Mouse (Mus musculus): ENCODE data around the gene Map7. TPM values are rescaled to one million over a fixed set of nuclear protein-coding genes. Genes with fewer than 3 reads are reported as not detected.
A peak's percentile ranks its signal among the peaks of the same experiment; 100 is the strongest.

Map7 gene
- total RNA-seq, 2 experiments from 2014 or later, result 102 to 118 TPM

DNA sequence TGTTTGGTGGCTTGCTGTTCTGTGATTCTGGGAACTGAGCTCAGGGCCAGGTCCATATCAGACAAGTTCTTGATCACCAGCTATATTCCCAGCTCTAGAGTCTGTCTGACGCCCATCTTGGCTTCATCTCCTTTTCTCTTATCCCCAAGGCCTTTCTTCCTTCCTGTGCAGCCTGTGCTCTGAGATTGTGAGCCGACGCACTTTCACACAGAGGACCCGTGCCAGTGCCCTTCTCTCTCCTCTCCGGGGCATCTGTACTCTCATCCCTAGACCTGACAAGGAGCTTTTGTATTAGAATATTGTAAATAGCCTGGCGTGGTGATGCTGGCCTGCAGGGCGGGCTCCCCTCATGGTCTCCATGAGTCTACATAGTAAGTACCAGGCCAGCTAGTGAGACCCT is 7.1 kb downstream of the Map7 start:
- Histone ChIP-seq H3K4me3 (no peak overlapping the region), H3K27ac (peak overlapping the region; percentile 63)
- DNase-seq (ENCODE audit: extremely low spot score in 1 of 2, low spot score in 2 of 2), result no peak
- intact Hi-C loops (cut with DNase I), result loop anchor here (5.0 kb wide), 1 partner anchor 87 kb away; no protein-coding TSS in a partner anchor
- no peak for TF ChIP-seq CTCF (IDR thresholded peaks at IDR 0.05)

DNA sequence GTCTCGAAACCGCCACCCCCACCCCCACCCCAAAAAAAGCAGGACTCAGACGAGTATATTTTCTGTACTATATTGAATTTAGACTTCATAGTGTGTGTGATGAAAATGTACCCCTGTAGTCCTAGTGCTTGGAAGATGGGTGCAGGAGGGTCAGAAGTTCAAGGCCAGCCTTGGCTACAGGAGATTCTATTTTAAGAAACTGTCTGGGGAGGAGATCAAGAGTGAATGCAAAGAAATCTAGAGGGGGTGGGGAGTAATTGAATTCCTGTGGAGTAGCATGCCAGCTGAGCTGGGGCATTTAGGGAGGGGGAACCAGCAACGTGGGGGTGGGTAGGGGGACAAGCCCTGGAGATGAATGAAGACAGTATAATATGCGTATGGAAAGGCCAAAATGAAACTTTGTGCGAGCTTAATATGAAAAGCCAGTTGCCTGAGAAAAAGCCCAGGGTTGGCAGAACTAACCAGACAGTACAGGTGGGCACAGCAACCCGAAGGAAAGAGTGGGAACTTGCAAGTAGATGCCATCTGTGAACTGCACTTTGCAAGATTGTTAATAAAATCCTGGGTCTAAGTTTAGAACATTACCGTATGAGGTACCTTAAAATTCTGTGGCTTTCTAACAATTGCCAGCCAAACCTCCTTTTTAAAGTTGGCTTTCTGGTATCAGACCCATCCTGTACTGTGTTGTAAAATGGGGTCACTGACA is 8.9 kb downstream of the Map7 start:
- H3K4me3 ChIP-seq, result no peak overlapping the region
- H3K27ac ChIP-seq, result no peak overlapping the region
- DNase-seq (ENCODE audit: extremely low spot score in 1 of 2, low spot score in 2 of 2), result no peak
- TF ChIP-seq CTCF (IDR thresholded peaks at IDR 0.05), result no peak
- intact Hi-C loops (cut with DNase I), result loop anchor here (5.0 kb wide), 1 partner anchor 85 kb away; no protein-coding TSS in a partner anchor

DNA sequence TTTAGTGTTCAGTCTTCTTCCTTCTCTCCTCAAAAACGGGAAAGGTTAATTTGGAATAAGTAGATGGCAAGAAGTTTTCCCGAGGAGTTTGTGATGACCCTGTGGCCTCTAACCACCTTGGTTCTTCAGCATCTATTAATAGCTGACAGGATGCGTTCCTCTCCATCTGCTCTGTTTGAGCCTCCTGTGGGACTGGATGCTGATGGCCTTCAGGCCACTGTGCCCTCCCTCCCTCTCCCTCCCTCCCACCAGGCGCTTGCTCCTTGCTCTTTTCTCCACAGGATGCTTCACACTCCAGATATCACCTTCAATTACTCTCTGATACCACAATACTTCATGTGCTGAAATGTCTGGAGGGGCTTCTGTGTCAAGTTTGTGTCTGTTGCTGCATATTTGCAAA is 10.5 kb downstream of the Map7 start:
- Histone ChIP-seq H3K4me3 (no peak overlapping the region), H3K27ac (no peak overlapping the region)
- DNase-seq (ENCODE audit: extremely low spot score in 1 of 2, low spot score in 2 of 2), result no peak
- intact Hi-C loops (cut with DNase I), result loop anchor here (5.0 kb wide), 1 partner anchor 84 kb away; no protein-coding TSS in a partner anchor
- TF ChIP-seq CTCF (IDR thresholded peaks at IDR 0.05), result no peak

DNA sequence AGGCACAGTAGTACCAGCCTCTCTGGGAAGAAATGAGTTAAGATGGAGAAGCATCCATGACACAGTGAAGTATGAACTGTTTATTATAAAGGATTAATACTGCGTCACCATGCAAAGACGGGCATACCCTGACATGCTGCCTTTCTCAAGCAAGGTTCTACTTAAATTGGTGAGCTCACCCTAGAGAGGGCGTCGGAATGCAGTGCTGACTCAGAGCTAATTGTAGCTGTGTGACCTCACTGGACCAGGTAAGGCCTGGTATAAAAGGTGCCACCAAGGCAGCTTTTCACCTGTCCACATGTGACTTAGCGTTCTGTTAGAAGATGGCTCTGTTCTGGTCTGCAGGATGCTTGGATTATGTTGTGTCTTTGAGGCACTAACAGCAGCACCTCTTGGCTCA is 11.0 kb downstream of the Map7 start:
- Histone ChIP-seq H3K4me3 (no peak overlapping the region), H3K27ac (no peak overlapping the region)
- DNase-seq (ENCODE audit: extremely low spot score in 1 of 2, low spot score in 2 of 2), result no peak
- no peak for TF ChIP-seq CTCF (IDR thresholded peaks at IDR 0.05)
- intact Hi-C loops (cut with DNase I), result loop anchor here (5.0 kb wide), 1 partner anchor 83 kb away; no protein-coding TSS in a partner anchor

DNA sequence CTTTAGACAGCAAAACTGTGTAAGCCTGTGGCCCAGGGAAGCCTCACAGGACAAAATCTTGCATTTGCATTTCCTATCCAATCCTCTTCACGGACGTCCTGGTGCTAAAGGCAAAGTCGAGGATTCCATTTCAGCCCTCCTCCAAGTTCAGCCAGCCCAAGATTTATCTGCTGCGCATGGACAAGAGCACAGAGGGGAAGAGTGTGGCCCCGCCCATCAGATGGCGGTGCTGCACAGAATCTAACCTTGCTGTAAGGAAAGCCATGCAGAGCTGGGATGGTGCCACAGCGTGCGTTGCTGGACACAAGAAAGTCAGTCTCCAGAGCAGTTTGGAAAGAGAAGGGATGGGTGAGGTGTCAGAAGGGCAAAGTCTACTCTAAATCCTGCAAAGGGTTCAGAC is 12.6 kb downstream of the Map7 start:
- TF ChIP-seq CTCF (IDR thresholded peaks at IDR 0.05), result no peak
- DNase-seq (ENCODE audit: extremely low spot score in 1 of 2, low spot score in 2 of 2), result no peak
- Histone ChIP-seq H3K4me3 (no peak overlapping the region), H3K27ac (no peak overlapping the region)
- intact Hi-C loops (cut with DNase I), result no loop called here

DNA sequence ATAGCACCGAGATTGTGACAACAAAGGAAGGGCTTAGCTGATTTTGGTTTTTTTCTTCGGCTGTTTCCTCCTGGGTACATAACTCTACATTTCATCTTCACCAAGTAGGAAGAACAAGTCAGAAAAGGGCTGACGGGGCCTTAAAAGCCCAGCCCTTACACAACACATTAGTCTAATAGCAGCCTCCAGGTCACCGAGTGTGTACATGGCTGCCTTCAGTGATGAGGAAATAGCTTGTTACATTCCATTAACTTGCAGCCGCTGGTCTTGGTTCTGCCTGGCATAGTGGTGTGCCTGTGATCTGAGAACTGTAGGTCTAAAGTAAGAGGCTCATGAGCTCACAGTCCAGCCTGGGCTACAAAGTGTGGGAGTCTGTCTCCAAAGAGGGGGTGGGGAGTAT is 16.5 kb downstream of the Map7 start:
- no peak for TF ChIP-seq CTCF (IDR thresholded peaks at IDR 0.05)
- H3K27ac ChIP-seq, result no peak overlapping the region
- intact Hi-C loops (cut with DNase I), result no loop called here
- no peak overlapping the region for H3K4me3 ChIP-seq
- no peak for DNase-seq (ENCODE audit: extremely low spot score in 1 of 2, low spot score in 2 of 2)

DNA sequence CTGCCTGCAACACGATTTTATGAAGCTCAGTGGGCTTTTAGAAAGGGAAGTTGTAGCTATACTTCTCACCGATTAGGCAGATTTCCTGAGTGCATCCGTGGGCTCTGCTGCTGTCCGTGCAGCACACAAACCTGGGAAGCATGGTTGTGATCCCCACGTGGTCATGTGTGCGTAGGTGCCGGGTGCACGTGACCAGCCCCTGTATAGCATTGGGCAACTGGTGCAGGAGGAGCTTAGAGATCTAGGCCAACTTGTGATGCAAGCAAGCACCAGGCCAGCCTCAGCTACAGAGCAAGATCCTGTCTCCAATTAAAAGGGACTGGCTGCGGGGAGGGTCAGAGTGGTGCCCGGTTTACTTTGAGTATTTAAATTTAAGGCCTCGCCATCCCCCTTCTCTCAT is 18.5 kb downstream of the Map7 start:
- Histone ChIP-seq H3K27ac (no peak overlapping the region), H3K4me3 (no peak overlapping the region)
- intact Hi-C loops (cut with DNase I), result no loop called here
- TF ChIP-seq CTCF (IDR thresholded peaks at IDR 0.05), result no peak
- DNase-seq (ENCODE audit: extremely low spot score in 1 of 2, low spot score in 2 of 2), result peak in 1 of 2 experiments; percentile 60

DNA sequence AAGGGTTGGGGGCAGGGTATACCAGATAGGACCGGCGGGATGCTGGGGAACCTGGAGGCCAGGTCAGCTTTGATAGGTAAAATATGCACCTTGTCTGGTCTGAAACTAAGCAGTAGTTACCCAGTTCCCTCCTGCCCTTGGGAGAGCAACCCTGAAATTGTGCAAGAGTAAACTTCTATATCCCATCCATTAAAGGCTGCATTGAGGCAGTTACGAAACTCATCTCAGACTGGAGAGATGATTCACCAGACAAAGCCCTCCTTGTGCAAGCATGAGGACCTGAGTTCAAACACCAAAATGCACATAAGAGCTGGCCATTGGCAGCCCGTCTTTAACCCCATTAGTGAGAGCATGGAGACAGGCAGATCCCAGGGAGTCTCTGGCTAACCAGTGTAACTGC is 19.2 kb downstream of the Map7 start:
- no peak overlapping the region for H3K4me3 ChIP-seq
- TF ChIP-seq CTCF (IDR thresholded peaks at IDR 0.05), result no peak
- no peak for DNase-seq (ENCODE audit: extremely low spot score in 1 of 2, low spot score in 2 of 2)
- no peak overlapping the region for H3K27ac ChIP-seq
- intact Hi-C loops (cut with DNase I), result no loop called here

DNA sequence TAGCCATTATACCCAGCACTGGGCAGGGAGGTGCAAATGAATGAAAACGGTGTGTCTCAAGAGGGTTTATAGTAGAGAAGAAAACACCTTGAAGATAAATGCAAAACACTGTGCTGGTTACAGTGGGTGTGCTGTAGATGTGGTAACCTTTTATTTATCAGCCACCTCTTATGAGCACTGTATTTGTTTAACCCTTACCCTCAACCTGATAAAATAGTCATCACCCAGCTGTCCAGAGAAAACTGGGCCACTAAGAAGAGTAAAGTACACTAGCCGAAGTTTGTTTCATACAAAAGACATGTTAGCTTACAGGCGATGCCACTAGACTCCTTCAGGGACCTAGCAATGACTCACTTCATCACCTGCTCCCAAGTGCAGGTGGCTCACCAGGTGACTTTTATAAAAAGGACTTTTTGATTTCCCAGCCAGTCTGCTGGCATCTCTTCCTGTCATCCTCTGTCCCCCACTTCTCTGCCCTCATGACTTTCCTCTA is 21.0 kb downstream of the Map7 start:
- Histone ChIP-seq H3K4me3 (0 out of 2 replicates have a peak overlapping the region, but pooled peaks have one; percentile 57), H3K27ac (0 out of 2 replicates have a peak overlapping the region, but pooled peaks have one; percentile 16)
- intact Hi-C loops (cut with DNase I), result no loop called here
- no peak for DNase-seq (ENCODE audit: extremely low spot score in 1 of 2, low spot score in 2 of 2)
- no peak for TF ChIP-seq CTCF (IDR thresholded peaks at IDR 0.05)

DNA sequence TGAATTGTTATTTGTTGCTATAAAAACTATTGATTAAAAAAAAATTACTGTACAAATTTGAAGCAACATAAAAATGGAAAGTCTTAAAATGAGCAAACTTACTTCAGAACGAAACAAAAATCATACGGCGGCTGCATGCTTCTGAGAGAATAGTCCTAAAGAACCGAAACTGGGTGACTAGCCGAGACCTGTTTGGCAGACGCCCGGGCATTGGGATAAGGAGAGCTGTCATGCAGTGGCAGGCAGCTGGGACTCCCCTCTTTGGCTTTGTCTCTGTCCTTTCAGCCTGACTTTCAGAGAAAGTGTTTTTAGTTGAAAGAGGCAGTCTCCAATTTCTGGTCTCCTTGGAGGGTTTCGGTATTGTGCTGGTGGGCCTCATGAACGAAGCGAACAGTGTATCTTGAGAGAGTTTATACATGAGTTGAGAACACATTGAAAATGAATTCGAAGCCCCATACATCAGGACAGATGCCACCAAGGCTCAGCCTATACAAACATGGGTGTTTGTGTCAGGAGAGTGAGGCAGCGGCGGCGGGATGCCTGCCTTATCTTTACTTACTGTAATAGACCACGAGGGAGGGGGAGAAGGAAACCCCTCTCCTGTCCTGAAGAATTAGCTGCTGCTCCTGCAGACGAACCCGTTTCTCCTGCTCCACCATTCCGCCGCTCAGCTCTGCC is 21.8 kb downstream of the Map7 start:
- peak overlapping the region; percentile 97 for H3K27ac ChIP-seq
- no peak for TF ChIP-seq CTCF (IDR thresholded peaks at IDR 0.05)
- no peak for DNase-seq (ENCODE audit: extremely low spot score in 1 of 2, low spot score in 2 of 2)
- intact Hi-C loops (cut with DNase I), result loop anchor here (2.0 to 10.0 kb wide), 3 partner anchors 21 to 785 kb away; partner anchors contain the start of genes Ahi1 and Map7
- H3K4me3 ChIP-seq, result peak overlapping the region; percentile 57

DNA sequence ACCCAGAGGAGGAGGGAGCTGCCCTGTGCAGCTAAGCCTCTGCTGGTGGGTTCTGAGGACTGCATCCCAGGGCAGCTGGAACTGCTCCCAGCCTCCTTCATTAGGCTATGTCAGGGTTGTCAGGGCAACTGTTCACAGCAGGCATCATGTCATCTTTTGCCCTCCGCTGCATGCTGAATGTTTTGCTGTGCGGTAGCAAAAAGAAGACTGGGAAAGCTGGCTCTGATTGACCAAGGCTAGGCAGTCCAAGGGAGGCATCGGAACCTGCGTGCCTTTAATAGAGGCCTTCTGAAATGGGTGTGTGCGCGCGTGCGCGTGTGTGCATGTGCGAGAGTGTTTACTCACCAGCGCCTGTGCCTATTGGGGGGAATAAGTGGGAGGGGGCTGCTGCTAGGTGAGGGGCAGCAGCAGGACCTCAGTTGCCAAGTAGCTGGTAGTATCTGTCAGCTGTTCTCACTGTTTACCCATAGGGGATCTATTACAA is 22.4 kb downstream of the Map7 start:
- intact Hi-C loops (cut with DNase I), result loop anchor here (2.0 to 10.0 kb wide), 3 partner anchors 22 to 784 kb away; partner anchors contain the start of genes Ahi1 and Map7
- Histone ChIP-seq H3K4me3 (peak overlapping the region; percentile 57), H3K27ac (peak overlapping the region; percentile 97)
- peak; percentile 88 for TF ChIP-seq CTCF (IDR thresholded peaks at IDR 0.05)
- DNase-seq (ENCODE audit: extremely low spot score in 1 of 2, low spot score in 2 of 2), result peak; percentile 79 to 82

DNA sequence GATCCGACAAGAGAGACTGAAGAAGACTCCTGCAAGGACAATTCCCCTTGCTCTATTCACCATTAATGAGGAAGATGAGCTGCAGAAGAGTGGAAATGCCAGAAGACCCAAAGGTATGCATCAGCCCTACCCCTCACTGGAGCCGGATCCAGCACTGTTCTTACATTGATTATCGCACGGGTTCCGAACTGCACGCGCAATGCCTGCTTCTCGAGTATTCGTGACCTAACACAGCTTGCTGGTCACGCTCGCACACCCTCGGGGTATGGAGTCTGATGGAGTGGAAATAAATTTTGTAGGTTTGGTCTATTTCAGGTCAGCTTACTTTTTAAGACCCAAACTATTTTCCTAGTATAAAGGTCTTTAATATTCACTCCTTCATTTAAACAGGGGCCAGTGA is 22.9 kb downstream of the Map7 start:
- no peak for TF ChIP-seq CTCF (IDR thresholded peaks at IDR 0.05)
- peak overlapping the region; percentile 57 for H3K4me3 ChIP-seq
- peak overlapping the region; percentile 97 for H3K27ac ChIP-seq
- intact Hi-C loops (cut with DNase I), result loop anchor here (2.0 to 10.0 kb wide), 3 partner anchors 22 to 784 kb away; partner anchors contain the start of genes Ahi1 and Map7
- DNase-seq (ENCODE audit: extremely low spot score in 1 of 2, low spot score in 2 of 2), result peak in 1 of 2 experiments; percentile 35
